Mouse (Mus musculus): ENCODE measurements at regions not wholly inside any gene's neighbourhood (a gene's known extent, or its start where the extent isn't known, plus 50 kb on each side); places are given as distances from the start of the nearest gene placed in this dataset.

GRCm38 (mm10) chr13:54285968-54286367 is 85.2 kb upstream of the Cplx2 start:
- DNase-seq (ENCODE audit: low spot score), result no peak

GRCm38 (mm10) chr13:54286616-54287015 is 84.5 kb upstream of the Cplx2 start:
- no peak for DNase-seq (ENCODE audit: low spot score)

- DNase-seq (ENCODE audit: low spot score), result no peak
Measured at GRCm38 (mm10) chr13:54290066-54290465, 81.1 kb upstream of the Cplx2 start.

GRCm38 (mm10) chr13:54292394-54292793 is 78.8 kb upstream of the Cplx2 start:
- no peak for DNase-seq (ENCODE audit: low spot score)

GRCm38 (mm10) chr13:54293006-54293405 is 78.1 kb upstream of the Cplx2 start:
- no peak for DNase-seq (ENCODE audit: low spot score)

GRCm38 (mm10) chr13:54295475-54296259 is 75.5 kb upstream of the Cplx2 start:
- no peak for DNase-seq (ENCODE audit: low spot score)

- DNase-seq (ENCODE audit: low spot score), result no peak
Measured at GRCm38 (mm10) chr13:54296260-54296555, 74.9 kb upstream of the Cplx2 start.

GRCm38 (mm10) chr13:54298851-54299250 is 72.3 kb upstream of the Cplx2 start:
- no peak for DNase-seq (ENCODE audit: low spot score)

- DNase-seq (ENCODE audit: low spot score), result no peak
Measured at GRCm38 (mm10) chr13:54299295-54299694, 71.9 kb upstream of the Cplx2 start.

- DNase-seq (ENCODE audit: low spot score), result no peak
Measured at GRCm38 (mm10) chr13:54301110-54301509, 70.0 kb upstream of the Cplx2 start.

- no peak for DNase-seq (ENCODE audit: low spot score)
Measured at GRCm38 (mm10) chr13:54301677-54302076, 69.5 kb upstream of the Cplx2 start.

- DNase-seq (ENCODE audit: low spot score), result peak; percentile 46
Measured at GRCm38 (mm10) chr13:54302351-54303070, 68.6 kb upstream of the Cplx2 start.

GRCm38 (mm10) chr13:54303071-54303924 is 67.9 kb upstream of the Cplx2 start:
- peak; percentile 82 for DNase-seq (ENCODE audit: low spot score)

- no peak for DNase-seq (ENCODE audit: low spot score)
Measured at GRCm38 (mm10) chr13:54304251-54304650, 66.9 kb upstream of the Cplx2 start.

- no peak for DNase-seq (ENCODE audit: low spot score)
Measured at GRCm38 (mm10) chr13:54308591-54308990, 62.6 kb upstream of the Cplx2 start.

GRCm38 (mm10) chr13:54309354-54309753 is 61.8 kb upstream of the Cplx2 start:
- DNase-seq (ENCODE audit: low spot score), result no peak

- no peak for DNase-seq (ENCODE audit: low spot score)
Measured at GRCm38 (mm10) chr13:54310144-54310543, 61.0 kb upstream of the Cplx2 start.

- DNase-seq (ENCODE audit: low spot score), result no peak
Measured at GRCm38 (mm10) chr13:54311327-54312026, 59.7 kb upstream of the Cplx2 start.

GRCm38 (mm10) chr13:54312405-54313185 is 58.6 kb upstream of the Cplx2 start:
- DNase-seq (ENCODE audit: low spot score), result peak; percentile 47

- DNase-seq (ENCODE audit: low spot score), result no peak
Measured at GRCm38 (mm10) chr13:54315333-54315732, 55.8 kb upstream of the Cplx2 start.

- no peak for DNase-seq (ENCODE audit: low spot score)
Measured at GRCm38 (mm10) chr13:54316907-54317306, 54.2 kb upstream of the Cplx2 start.

Measured in yolk sac, embryonic 10.5 days (tissue).